Mouse (Mus musculus): ENCODE results near the gene Slc38a10. TPM values are rescaled to one million over a fixed set of nuclear protein-coding genes. Genes with fewer than 3 reads are reported as not detected.

Slc38a10 gene
- polyA plus RNA-seq, 1 experiment from 2014 or later, result 46.1 TPM

DNA sequence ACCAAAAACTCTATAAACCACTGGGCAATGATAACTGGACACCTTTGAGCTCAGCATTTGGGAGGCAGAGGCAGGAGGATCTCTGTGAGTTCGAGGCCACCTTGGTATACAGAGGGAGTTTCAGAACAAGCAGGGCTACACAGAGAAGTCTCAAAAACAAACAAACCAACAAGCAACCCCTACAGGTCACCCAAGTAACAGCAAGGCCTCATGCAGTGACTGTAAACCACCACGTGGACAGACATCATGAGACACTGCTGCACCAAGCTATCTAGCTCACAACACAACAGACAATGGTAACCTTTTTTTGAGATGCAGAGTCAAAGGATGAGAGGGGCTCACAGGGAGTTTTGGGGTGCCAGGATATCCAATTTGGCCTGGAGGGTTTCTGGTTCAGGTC lies 24.3 kb downstream of the Slc38a10 start:
- Histone ChIP-seq H3K9ac (ENCODE audit: low read length) (no peak overlapping the region), H3K9me3 (ENCODE audit: control insufficient read depth, low read length) (no peaks in the 10 kb centered on the region), H3K4me1 (ENCODE audit: control insufficient read depth, insufficient read depth, low read length) (no peaks in the 10 kb centered on the region), H3K27me3 (ENCODE audit: control insufficient read depth, insufficient read depth, low read length) (no peaks in the 10 kb centered on the region), H3K4me3 (ENCODE audit: low read depth, low read length) (no peak overlapping the region), H3K4me2 (ENCODE audit: low read depth, severe bottlenecking) (no peak overlapping the region), H3K36me3 (ENCODE audit: control insufficient read depth, insufficient read depth, low read length) (peaks cover 17% of the 10 kb centered on the region), H3K27ac (replicated peaks; ENCODE audit: low read depth, low read length) (no peak overlapping the region)
- DNase-seq (ENCODE audit: low spot score) (no peak), ATAC-seq (ENCODE audit: insufficient number of reproducible peaks, low FRiP score, low TSS enrichment, low read depth) (no peak)
- WGBS, result 83% methylated on average over 2 of the region's 2 CpGs

DNA sequence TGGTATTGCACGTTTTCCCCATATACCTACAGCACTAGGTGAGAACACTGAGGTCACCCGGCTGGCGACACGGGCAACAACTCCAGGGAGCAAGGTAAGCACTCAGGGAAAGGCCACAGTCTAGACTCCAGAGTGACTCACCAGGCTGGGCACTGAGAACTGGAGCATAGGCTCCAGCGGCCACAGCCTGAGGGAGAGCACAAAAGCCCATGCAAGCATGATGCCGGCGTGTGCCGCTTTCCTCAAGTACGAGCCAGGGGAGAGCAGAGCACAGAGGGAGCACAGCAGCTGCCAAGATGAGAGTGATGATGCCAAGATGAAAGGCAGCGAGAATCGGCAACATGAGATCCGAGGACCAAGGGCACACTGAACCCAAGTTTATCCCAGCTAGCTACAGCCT lies 29.0 kb downstream of the Slc38a10 start:
- H3K4me1 ChIP-seq (ENCODE audit: control insufficient read depth, insufficient read depth, low read length), result 0 out of 2 replicates have a peak, but pooled peaks cover 5% of the 10 kb centered on the region
- no peak for ATAC-seq (ENCODE audit: insufficient number of reproducible peaks, low FRiP score, low TSS enrichment, low read depth)
- H3K4me3 ChIP-seq (ENCODE audit: low read depth, low read length), result no peak overlapping the region
- peaks cover 8% of the 10 kb centered on the region; the same call in 1 of the 2 replicates for H3K36me3 ChIP-seq (ENCODE audit: control insufficient read depth, insufficient read depth, low read length)
- H3K4me2 ChIP-seq (ENCODE audit: low read depth, severe bottlenecking), result no peak overlapping the region
- no peak for DNase-seq (ENCODE audit: low spot score)
- 85% methylated on average over 12 of the region's 12 CpGs for WGBS
- no peaks in the 10 kb centered on the region for H3K9me3 ChIP-seq (ENCODE audit: control insufficient read depth, low read length)
- H3K9ac ChIP-seq (ENCODE audit: low read length), result no peak overlapping the region
- no peak overlapping the region for H3K27ac ChIP-seq (replicated peaks; ENCODE audit: low read depth, low read length)
- H3K27me3 ChIP-seq (ENCODE audit: control insufficient read depth, insufficient read depth, low read length), result no peaks in the 10 kb centered on the region

DNA sequence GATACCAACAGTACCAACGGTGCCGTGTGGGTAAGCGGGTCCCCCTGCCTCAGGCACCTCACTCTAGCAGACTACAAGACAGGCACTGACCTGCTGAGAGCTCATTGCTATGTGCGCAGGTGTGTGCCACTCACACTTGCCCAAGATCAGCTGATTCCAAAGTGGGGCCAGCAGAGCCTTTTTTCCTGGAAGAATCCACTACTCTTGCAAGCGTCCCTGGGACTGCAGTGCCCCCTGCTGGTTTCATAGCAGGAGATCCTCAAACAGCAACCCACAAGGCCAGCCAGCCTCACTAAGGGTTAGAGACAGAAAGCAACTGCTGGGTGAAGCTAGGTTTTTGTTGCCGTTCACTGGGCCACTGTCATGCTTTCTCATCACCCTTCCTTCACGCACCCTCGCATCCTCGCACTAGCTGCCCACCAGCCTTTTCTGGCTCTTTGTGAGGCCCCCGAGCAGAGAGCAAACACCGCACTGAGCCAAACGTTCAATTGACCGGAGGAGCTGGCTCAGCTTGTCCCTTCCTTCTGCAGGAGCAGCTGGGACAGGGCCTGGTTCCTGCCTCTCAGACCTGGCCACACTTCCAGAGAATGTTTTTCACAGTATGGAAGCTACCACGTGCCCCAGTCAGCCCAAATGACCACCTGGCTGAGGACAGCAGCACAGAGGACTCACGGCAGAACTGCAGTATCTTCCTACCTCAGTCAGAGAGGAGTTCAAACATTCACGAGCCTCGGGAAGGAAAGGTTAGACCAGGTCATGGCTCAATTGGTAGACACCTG lies 30.3 kb downstream of the Slc38a10 start:
- Histone ChIP-seq H3K9ac (ENCODE audit: low read length) (no peak overlapping the region), H3K4me1 (ENCODE audit: control insufficient read depth, insufficient read depth, low read length) (0 out of 2 replicates have a peak, but pooled peaks cover 5% of the 10 kb centered on the region), H3K27me3 (ENCODE audit: control insufficient read depth, insufficient read depth, low read length) (no peaks in the 10 kb centered on the region), H3K27ac (replicated peaks; ENCODE audit: low read depth, low read length) (no peak overlapping the region), H3K4me3 (ENCODE audit: low read depth, low read length) (no peak overlapping the region), H3K4me2 (ENCODE audit: low read depth, severe bottlenecking) (no peak overlapping the region), H3K9me3 (ENCODE audit: control insufficient read depth, low read length) (no peaks in the 10 kb centered on the region), H3K36me3 (ENCODE audit: control insufficient read depth, insufficient read depth, low read length) (peaks cover 8% of the 10 kb centered on the region; the same call in 1 of the 2 replicates)
- 77% methylated on average over 17 of the region's 17 CpGs for WGBS
- peak; percentile 83 for DNase-seq (ENCODE audit: low spot score)
- no peak for ATAC-seq (ENCODE audit: insufficient number of reproducible peaks, low FRiP score, low TSS enrichment, low read depth)

DNA sequence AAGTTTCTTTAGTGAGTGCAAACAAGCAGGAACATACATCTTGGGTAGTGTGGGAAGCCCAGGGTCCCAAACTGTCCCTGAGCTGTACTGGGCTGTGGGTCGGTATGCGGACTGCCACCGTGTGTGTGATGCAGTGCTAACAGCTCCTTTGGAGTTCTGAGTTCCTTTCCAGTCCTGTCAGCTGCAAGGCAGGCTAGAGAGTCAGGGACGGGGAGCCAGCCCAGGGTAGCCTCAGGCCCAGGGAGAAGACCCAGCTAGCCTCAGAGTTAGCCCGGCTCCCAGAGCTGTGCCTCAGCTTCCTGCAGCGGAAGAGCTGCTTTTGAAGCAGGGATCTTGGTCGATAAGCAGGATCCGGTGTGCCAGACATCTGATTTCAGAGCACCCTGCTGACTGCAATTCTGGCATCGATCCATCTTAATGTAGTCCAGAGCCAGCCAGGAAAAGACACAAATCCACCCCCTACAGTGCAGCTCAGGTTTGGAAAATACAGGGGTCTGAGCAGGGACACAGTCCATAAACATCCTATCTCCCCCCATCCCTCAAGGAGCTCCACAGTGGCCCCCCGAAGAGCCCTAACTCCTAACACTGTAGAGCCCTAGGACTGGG lies 31.1 kb downstream of the Slc38a10 start:
- DNase-seq (ENCODE audit: low spot score) (no peak), ATAC-seq (ENCODE audit: insufficient number of reproducible peaks, low FRiP score, low TSS enrichment, low read depth) (no peak)
- H3K9ac ChIP-seq (ENCODE audit: low read length), result no peak overlapping the region
- no peak overlapping the region for H3K4me2 ChIP-seq (ENCODE audit: low read depth, severe bottlenecking)
- H3K4me3 ChIP-seq (ENCODE audit: low read depth, low read length), result no peak overlapping the region
- no peaks in the 10 kb centered on the region for H3K9me3 ChIP-seq (ENCODE audit: control insufficient read depth, low read length)
- no peak overlapping the region for H3K27ac ChIP-seq (replicated peaks; ENCODE audit: low read depth, low read length)
- H3K36me3 ChIP-seq (ENCODE audit: control insufficient read depth, insufficient read depth, low read length), result peaks cover 8% of the 10 kb centered on the region; the same call in 1 of the 2 replicates
- peaks cover 11% of the 10 kb centered on the region for H3K4me1 ChIP-seq (ENCODE audit: control insufficient read depth, insufficient read depth, low read length)
- WGBS, result 85% methylated on average over 10 of the region's 10 CpGs
- no peaks in the 10 kb centered on the region for H3K27me3 ChIP-seq (ENCODE audit: control insufficient read depth, insufficient read depth, low read length)

DNA sequence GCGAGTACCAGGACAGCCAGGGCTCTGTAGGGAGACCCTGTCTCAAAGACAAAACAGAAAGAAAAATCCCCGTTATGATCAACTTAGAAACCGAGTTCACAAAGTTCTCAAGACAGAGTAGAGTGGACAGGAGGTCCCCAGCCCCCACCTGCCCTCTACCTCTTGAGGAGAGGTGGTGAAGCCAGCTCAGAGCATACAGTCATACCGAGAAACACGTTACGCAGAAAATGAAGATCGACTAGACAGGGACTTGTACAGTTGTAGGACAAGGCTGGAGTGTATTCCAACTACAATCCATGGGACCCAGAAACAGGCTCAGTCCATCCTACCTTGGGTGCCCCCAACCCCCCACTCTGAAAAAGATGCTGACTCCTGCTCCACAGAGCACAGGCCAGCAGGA lies 32.0 kb downstream of the Slc38a10 start:
- Histone ChIP-seq H3K27ac (replicated peaks; ENCODE audit: low read depth, low read length) (no peak overlapping the region), H3K9ac (ENCODE audit: low read length) (no peak overlapping the region), H3K27me3 (ENCODE audit: control insufficient read depth, insufficient read depth, low read length) (no peaks in the 10 kb centered on the region), H3K9me3 (ENCODE audit: control insufficient read depth, low read length) (no peaks in the 10 kb centered on the region), H3K36me3 (ENCODE audit: control insufficient read depth, insufficient read depth, low read length) (peaks cover 4% of the 10 kb centered on the region; the same call in 1 of the 2 replicates), H3K4me2 (ENCODE audit: low read depth, severe bottlenecking) (no peak overlapping the region), H3K4me3 (ENCODE audit: low read depth, low read length) (no peak overlapping the region), H3K4me1 (ENCODE audit: control insufficient read depth, insufficient read depth, low read length) (peaks cover 12% of the 10 kb centered on the region)
- DNase-seq (ENCODE audit: low spot score), result no peak
- ATAC-seq (ENCODE audit: insufficient number of reproducible peaks, low FRiP score, low TSS enrichment, low read depth), result no peak
- WGBS, result 92% methylated on average over 7 of the region's 7 CpGs

DNA sequence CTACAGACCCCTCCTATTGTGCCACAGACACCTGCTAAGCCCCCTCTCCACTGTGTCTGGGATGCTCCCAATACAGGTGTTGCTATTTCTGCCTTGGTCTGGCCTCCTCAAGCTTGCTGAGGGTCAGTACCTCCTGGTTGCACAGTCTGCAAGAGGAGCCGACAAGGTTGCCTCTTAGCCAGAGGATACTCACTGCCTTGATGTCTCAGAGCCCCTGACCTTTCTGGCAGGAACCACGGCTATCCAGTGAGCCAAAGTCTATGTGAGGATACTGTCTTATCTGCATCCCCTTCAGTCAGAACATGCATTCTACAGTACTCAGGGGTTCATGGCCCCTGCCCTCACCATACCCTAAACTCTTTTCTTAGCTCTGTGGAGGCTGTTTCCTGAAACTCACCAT lies 33.5 kb downstream of the Slc38a10 start:
- WGBS, result 85% methylated on average over 2 of the region's 2 CpGs
- no peak for DNase-seq (ENCODE audit: low spot score)
- Histone ChIP-seq H3K4me3 (ENCODE audit: low read depth, low read length) (no peak overlapping the region), H3K27ac (replicated peaks; ENCODE audit: low read depth, low read length) (no peak overlapping the region), H3K36me3 (ENCODE audit: control insufficient read depth, insufficient read depth, low read length) (no peaks in the 10 kb centered on the region), H3K4me2 (ENCODE audit: low read depth, severe bottlenecking) (no peak overlapping the region), H3K9ac (ENCODE audit: low read length) (no peak overlapping the region), H3K27me3 (ENCODE audit: control insufficient read depth, insufficient read depth, low read length) (no peaks in the 10 kb centered on the region), H3K4me1 (ENCODE audit: control insufficient read depth, insufficient read depth, low read length) (peaks cover 12% of the 10 kb centered on the region), H3K9me3 (ENCODE audit: control insufficient read depth, low read length) (no peaks in the 10 kb centered on the region)
- ATAC-seq (ENCODE audit: insufficient number of reproducible peaks, low FRiP score, low TSS enrichment, low read depth), result no peak

DNA sequence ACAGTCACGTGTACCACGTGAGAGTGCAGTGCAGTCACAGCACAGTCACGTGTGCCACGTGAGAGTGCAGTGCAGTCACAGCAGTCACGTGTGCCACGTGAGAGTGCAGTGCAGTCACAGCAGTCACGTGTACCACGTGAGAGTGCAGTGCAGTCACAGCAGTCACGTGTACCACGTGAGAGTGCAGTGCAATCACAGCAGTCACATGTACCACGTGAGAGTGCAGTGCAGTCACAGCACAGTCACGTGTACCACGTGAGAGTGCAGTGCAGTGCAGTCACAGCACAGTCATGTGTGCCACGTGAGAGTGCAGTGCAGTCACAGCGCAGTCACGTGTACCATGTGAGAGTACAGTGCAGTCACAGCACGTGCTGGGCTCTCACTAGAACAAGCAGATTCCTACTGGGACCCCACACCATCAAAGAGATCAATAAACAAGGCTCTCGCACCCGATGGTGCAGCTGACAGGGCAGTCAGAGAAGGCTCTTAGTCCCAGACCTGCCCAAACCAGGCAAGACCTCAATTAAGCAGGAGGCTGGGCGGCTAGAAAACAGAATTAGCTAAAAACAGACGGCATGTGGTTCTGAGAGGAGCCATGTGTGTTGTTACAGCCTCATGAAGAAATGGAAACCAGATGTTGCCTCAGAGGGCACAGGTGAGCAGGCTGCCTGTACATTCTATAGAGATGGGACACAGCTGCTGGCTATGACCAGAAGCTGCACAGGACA lies 36.5 kb downstream of the Slc38a10 start:
- no peaks in the 10 kb centered on the region for H3K9me3 ChIP-seq (ENCODE audit: control insufficient read depth, low read length)
- H3K27ac ChIP-seq (replicated peaks; ENCODE audit: low read depth, low read length), result peak overlapping the region; percentile 74
- no peak overlapping the region for H3K4me2 ChIP-seq (ENCODE audit: low read depth, severe bottlenecking)
- H3K9ac ChIP-seq (ENCODE audit: low read length), result no peak overlapping the region
- ATAC-seq (ENCODE audit: insufficient number of reproducible peaks, low FRiP score, low TSS enrichment, low read depth) (peak; percentile 80), DNase-seq (ENCODE audit: low spot score) (peak; percentile 83)
- no peak overlapping the region for H3K4me3 ChIP-seq (ENCODE audit: low read depth, low read length)
- H3K36me3 ChIP-seq (ENCODE audit: control insufficient read depth, insufficient read depth, low read length), result peaks cover 3% of the 10 kb centered on the region; the same call in 1 of the 2 replicates
- WGBS, result 58% methylated on average over 21 of the region's 21 CpGs
- peaks cover 8% of the 10 kb centered on the region for H3K4me1 ChIP-seq (ENCODE audit: control insufficient read depth, insufficient read depth, low read length)
- H3K27me3 ChIP-seq (ENCODE audit: control insufficient read depth, insufficient read depth, low read length), result no peaks in the 10 kb centered on the region

DNA sequence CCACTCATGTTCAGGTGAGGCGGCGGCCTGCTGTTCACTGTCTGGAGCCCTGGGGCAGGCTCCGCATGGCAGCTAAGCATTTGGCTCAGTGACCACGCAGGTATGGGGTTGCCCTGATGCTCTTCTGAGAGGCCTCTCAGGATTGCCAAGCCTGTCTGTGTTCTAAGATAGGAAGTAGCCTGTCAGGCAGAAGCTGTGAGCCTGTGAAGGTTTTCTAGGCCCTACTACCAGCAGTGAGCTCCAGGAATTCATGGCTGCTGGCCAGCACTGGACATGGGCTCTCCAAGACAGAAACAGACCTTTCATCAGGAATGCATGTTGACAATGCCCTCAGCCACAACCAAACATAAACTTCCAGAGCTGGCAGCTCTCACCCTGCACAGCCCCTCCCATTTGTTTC lies 39.0 kb downstream of the Slc38a10 start:
- Histone ChIP-seq H3K27me3 (ENCODE audit: control insufficient read depth, insufficient read depth, low read length) (no peaks in the 10 kb centered on the region), H3K27ac (replicated peaks; ENCODE audit: low read depth, low read length) (no peak overlapping the region), H3K9me3 (ENCODE audit: control insufficient read depth, low read length) (no peaks in the 10 kb centered on the region), H3K9ac (ENCODE audit: low read length) (no peak overlapping the region), H3K36me3 (ENCODE audit: control insufficient read depth, insufficient read depth, low read length) (peaks cover 11% of the 10 kb centered on the region; the same call in 1 of the 2 replicates), H3K4me2 (ENCODE audit: low read depth, severe bottlenecking) (no peak overlapping the region), H3K4me1 (ENCODE audit: control insufficient read depth, insufficient read depth, low read length) (peaks cover 8% of the 10 kb centered on the region), H3K4me3 (ENCODE audit: low read depth, low read length) (no peak overlapping the region)
- WGBS, result 91% methylated on average over 4 of the region's 4 CpGs
- DNase-seq (ENCODE audit: low spot score), result no peak
- no peak for ATAC-seq (ENCODE audit: insufficient number of reproducible peaks, low FRiP score, low TSS enrichment, low read depth)
